Mouse (Mus musculus) bone marrow macrophage, adult 2 months (primary cell): Measurements from ENCODE around the gene Btbd9.

Experiments used
- CTCF ChIP-seq: IDR thresholded peaks from 2 replicates; pipeline ENCODE4 v1.5.1; 2012; ENCODE audit warnings: low read depth, mild to moderate bottlenecking, low read length, moderate library complexity
- POLR2A ChIP-seq: IDR thresholded peaks from 2 replicates; pipeline ENCODE4 v1.6.1; 2012; ENCODE audit warnings: mild to moderate bottlenecking, low read depth, low read length, borderline replicate concordance

- TF ChIP-seq POLR2A, result no peak
- no peak for TF ChIP-seq CTCF
These were observed 211.6 kb downstream of the Btbd9 start for GRCm38 (mm10) chr17:30364701-30365100.
